Mouse (Mus musculus) lung, adult 18-20 months (tissue): ENCODE data around the gene Morn1.
A peak's percentile ranks its signal among the peaks of the same experiment; 100 is the strongest.
"Not testable (repeated sequence)": the region's sequence is repeated elsewhere in the genome, so short reads cannot be mapped to it uniquely, and the experiment has no call there.

Experiments
- DNase-seq, 2 experiments: peaks; one replicate each; pipeline ENCODE4 v3.0.0; 2022; ENCODE audit warnings: mixed read lengths in 2 of 2

The Morn1 gene

DNA sequence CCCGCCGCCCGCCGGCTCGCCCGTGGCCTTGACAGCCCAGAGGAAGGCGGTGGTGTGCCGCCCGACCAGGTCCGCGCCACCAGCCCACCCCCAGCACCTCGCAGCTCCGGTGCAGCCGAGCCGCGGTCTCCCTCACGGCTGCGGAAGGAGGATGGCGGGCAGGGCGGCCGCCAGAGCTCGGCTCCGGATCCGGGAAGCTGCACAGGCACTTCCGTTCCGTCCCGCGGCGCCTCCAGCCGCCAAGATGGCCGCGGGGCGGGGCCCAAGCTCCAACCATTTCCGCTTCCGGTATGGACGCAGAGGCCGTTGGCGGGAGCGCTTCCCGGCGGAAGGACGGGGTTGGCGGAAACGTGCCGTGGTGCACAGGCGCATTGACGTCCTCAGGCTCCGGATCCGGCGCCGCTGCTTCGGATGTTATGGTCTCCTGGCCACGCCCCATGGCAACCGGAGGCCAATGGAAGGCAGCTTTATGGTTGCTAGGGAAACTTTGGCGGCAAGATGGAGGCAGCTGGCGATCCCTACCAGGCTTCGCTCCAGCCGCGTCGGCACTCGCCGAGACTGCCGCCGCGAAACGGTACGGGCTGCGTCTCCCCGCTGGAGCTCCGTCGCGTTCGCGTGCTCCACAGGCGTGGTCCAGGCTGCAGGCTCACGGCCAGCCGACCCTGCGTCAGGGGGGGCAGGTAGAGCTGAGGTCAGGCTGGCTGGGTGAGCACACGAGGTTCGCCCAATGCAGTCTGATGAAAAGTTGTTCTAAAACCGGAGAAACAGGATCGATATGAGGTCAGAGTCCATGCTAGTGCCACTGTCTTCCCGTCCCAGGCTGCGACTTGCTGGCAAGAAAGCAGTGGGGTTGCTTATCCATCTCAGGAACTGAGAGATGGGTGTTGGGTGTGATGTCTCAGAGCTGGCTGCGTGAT lies at the start of gene Morn1, which contains the start of gene Rer1:
Gene Morn1 (plus strand): TSS at position 470 of the 917 bp plus-strand sequence.
Gene Rer1 (minus strand): TSS at position 275 of the 917 bp plus-strand sequence.
- peak; percentile 100 for DNase-seq

- no peak for DNase-seq
Measured at GRCm38 (mm10) chr4:155040197-155040596, 46.2 kb upstream of the Morn1 start.

DNA sequence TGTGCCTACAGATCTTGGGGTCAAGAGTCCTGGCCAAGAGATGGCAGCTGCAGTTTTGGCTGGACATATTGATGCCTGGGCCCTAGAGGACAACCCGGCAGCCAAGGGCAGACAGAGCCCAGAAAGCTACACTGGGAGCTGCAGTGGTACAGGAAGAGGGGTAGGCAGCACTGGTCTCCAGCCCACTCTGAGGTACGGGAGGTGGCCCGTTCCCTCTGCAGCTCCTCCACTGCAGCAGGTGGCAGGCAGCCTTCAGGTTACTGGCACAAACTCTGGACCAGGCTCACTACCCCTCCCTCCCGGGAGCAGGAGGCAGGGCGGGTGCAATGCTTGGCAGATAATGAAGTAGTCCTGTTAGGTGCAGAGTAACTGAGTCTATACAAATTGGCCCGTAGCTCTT lies 45.7 kb upstream of the Morn1 start:
- no peak for DNase-seq

- DNase-seq = no peak
Measured at GRCm38 (mm10) chr4:155042606-155043288, 43.6 kb upstream of the Morn1 start.

- no peak for DNase-seq
Measured at GRCm38 (mm10) chr4:155043289-155043625, 43.1 kb upstream of the Morn1 start.

- DNase-seq = no peak
Measured at GRCm38 (mm10) chr4:155046636-155047035, 39.7 kb upstream of the Morn1 start.

DNA sequence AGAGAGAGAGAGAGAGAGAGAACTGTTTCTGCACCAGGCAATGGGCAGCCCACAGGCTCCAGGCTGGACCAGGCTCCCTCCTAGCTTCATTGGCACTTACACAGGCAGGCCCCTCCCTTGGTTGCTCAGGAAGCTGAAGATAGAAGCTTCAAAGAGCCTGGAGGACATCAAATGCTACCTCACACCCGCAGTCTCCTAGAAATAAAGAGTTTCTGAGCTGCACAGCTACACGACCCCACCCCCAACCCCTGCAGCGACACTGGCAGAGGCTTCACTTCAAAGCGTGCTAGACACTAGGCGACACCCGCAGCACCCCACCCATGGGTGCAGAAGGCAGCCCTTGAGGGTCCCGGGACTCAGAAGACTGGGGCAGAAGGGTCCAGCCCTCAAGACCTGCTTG lies 36.3 kb upstream of the Morn1 start:
- DNase-seq = no peak

DNA sequence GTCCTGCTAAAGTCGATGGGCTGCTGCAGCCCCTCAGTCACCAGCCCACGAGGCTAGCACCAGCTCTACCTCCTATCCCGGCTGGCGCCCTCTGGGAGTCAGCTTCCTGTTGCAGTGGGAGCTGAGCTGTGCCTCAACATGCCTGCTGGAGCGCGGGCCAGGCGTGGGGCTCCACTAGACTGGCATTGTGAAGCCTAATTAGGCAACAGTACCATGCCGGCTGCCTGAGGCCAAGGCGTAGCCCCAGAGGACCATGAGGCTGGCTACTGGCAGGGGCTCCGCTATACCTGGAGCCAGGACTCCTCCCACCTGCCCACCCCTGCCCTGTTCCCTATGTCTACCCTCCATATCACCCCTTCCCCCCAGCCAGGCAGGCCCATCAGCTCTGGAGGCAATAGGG lies 29.7 kb upstream of the Morn1 start, which contains the start of gene Plch2:
Gene Plch2 (minus strand): TSS at position 61 of the 400 bp plus-strand sequence.
- DNase-seq = no peak

GRCm38 (mm10) chr4:155058325-155058724 lies 28.1 kb upstream of the Morn1 start:
- DNase-seq = no peak

GRCm38 (mm10) chr4:155063895-155064294 lies 22.5 kb upstream of the Morn1 start:
- peak; percentile 72 to 87 for DNase-seq

- DNase-seq = no peak
Measured at GRCm38 (mm10) chr4:155064474-155064873, 21.9 kb upstream of the Morn1 start.

DNA sequence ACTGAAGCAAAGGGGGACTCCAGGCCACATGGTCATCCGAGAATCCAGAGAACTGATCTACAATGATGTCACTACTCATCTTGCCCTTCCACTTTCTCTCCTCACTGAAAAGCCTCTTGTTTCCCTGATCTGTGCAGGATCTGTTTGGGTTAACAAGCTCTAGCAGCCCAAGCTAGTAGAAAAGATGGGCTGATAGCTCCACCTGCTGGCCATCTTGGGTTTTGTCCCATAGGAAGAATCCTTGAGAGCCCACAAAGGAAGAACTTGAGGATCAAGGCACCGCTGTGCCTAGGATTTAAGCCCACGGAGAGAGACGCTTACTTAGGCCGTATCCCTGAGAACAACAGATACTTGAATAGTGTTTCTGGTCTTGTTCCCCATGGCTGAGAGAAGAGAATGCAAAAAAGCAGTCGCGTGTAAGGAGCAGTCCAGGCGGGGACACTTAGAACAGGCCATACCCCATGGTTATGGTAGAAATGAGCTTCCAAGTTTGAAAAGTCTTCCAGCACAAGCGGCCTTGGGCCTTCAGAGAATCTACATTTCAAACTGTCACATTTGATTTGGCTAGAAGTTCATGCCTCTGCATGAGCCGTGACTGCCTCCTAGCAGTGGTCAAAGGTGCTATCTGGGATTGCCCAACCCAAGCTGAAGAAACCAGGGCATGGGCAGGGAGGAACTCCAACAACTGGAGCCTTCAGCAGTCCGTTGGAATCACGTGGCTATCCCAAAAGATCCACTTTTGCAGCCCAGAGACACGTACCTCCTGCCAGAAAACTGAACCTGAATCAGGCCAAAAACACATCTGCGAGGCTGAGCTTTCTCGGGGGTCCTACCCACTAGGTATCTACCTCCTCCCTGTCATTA lies 20.2 kb upstream of the Morn1 start:
- DNase-seq = peak; percentile 86 to 89

DNA sequence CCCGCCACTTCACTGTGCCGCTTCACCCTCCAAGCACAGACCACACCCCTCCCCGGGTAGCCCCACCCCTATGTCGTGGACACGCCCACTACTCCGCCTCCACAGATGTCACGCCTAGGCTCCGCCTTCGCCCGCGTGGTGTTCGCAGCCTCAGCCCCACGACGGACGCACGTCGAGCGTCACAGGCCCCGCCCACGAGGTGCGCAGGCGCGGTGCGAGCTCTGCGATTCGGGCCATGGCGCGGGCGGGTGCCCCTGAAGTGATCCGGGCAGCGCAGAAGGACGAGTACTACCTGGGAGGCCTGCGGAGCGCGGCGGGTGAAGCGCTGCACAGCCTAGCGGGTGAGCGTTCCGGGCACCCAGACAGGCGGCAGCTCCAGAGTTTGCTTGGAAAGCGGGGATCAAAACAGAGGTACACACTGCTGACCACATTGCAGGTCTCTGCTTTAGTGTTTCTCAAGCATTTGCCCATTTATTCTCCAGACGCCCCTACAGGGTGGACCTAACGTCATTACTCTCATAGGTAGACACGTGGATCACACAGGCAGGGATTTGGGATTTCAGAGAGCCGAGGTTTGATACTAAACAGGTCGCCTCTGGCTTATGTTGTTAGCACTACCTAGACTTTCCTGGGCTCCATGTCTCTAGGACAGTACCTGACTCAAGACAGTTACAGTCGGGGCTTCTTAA lies 19.4 kb upstream of the Morn1 start, which contains the start of gene Pex10:
Gene Pex10 (plus strand): TSS at position 183 of the 689 bp plus-strand sequence.
- peak; percentile 95 to 97 for DNase-seq

- DNase-seq = no peak
Measured at GRCm38 (mm10) chr4:155068357-155068972, 17.9 kb upstream of the Morn1 start.

GRCm38 (mm10) chr4:155069191-155069590 lies 17.2 kb upstream of the Morn1 start:
- no peak for DNase-seq

GRCm38 (mm10) chr4:155070199-155070598 lies 16.2 kb upstream of the Morn1 start:
- DNase-seq = no peak

GRCm38 (mm10) chr4:155070921-155071320 lies 15.5 kb upstream of the Morn1 start:
- DNase-seq = no peak

- DNase-seq = no peak
Measured at GRCm38 (mm10) chr4:155074418-155074817, 12.0 kb upstream of the Morn1 start.

- DNase-seq = no peak
Measured at GRCm38 (mm10) chr4:155075137-155075536, 11.2 kb upstream of the Morn1 start.

DNA sequence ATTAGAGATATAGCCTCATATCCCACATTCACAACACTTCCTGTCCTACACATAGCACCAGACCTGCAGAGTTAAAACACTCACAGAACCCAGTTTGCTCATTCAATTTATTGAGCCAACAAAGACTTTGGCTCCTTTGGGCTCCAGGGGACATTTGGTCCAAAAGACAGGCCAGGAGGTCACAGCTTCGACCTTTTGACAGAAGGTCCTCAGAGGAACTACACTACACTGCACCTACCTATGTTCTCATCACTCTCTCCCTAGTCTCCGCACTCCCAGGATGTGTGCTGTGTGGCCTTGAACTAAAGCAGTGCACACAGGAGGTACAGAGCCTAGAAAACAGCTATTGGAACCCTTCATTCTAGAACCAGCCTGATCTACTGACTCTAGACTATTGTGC lies 10.6 kb upstream of the Morn1 start:
- DNase-seq = no peak

GRCm38 (mm10) chr4:155076677-155077076 lies 9.7 kb upstream of the Morn1 start:
- DNase-seq = no peak

GRCm38 (mm10) chr4:155078808-155079207 lies 7.6 kb upstream of the Morn1 start:
- DNase-seq = not testable (repeated sequence)
